Mouse (Mus musculus) kidney, embryonic 16.5 days (tissue): ENCODE data around the gene Fryl. TPM values are rescaled to one million over a fixed set of nuclear protein-coding genes. Genes with fewer than 3 reads are reported as not detected.
A peak's percentile ranks its signal among the peaks of the same experiment; 100 is the strongest.

Experiments
- ATAC-seq: fragments of 200-750 bp; cut with Nextera tagmentation; 2 replicates; pipeline ENCODE4 v1.8.0; 2017; ENCODE audit warnings: moderate TSS enrichment; ENCODE audit not compliant: low FRiP score, low TSS enrichment
- H3K27ac ChIP-seq: fragments of 300-500 bp; sonication (generic); 2 replicates; pipeline ENCODE4 v1.5.1; 2014; ENCODE audit warnings: low read length
- H3K27me3 ChIP-seq: fragments of 300-500 bp; sonication (generic); 2 replicates; pipeline ENCODE4 v1.6.1; 2014; ENCODE audit warnings: low read length, control low read depth, mixed read lengths; ENCODE audit not compliant: insufficient read depth
- H3K36me3 ChIP-seq: fragments of 300-500 bp; sonication (generic); 2 replicates; pipeline ENCODE4 v1.6.1; 2014; ENCODE audit warnings: low read length, control low read depth, mixed read lengths; ENCODE audit not compliant: insufficient read depth
- H3K4me1 ChIP-seq: fragments of 300-500 bp; sonication (generic); 2 replicates; pipeline ENCODE4 v1.6.1; 2014; ENCODE audit warnings: low read length, control low read depth, mixed read lengths; ENCODE audit not compliant: insufficient read depth
- H3K4me2 ChIP-seq: fragments of 300-500 bp; sonication (generic); replicated peaks from 2 replicates; pipeline ENCODE4 v1.6.1; 2014; ENCODE audit warnings: low read depth, low read length
- H3K4me3 ChIP-seq: fragments of 300-500 bp; sonication (generic); 2 replicates; pipeline ENCODE4 v1.5.1; 2014; ENCODE audit warnings: mild to moderate bottlenecking, low read length
- H3K9ac ChIP-seq: fragments of 300-500 bp; sonication (generic); replicated peaks from 2 replicates; pipeline ENCODE4 v1.6.1; 2014; ENCODE audit warnings: low read length
- H3K9me3 ChIP-seq: fragments of 300-500 bp; sonication (generic); 2 replicates; pipeline ENCODE4 v1.6.1; 2016; ENCODE audit warnings: low read length, control low read depth
- WGBS: fragments of 180-500 bp; shearing (Covaris S2); extraction: QIAGEN DNeasy Blood & Tissue Kit; methylation state at CpG from one replicate; pipeline ENCODE4 v1.1.7; 2014; 5-methylcytosine and 5-hydroxymethylcytosine counted together
- polyA plus RNA-seq: library from polyadenylated mRNA; unstranded; fragments of >200 nt; fragmentation: Nextera tagmentation; extraction: Ambion mirVana; gene quantifications from 2 replicates; pipeline ENCODE4 v1.2.1, GENCODE M21; 2015

Gene Fryl
- polyA plus RNA-seq, result 27.9 and 30.1 TPM in 2 replicates

GRCm38 (mm10) chr5:73256352-73257065 is at the start of gene Fryl:
Fryl (minus strand) TSS chr5:73256619.
- peak within 1 kb of the TSS; percentile 71 for H3K4me2 ChIP-seq
- H3K4me3 ChIP-seq, result peak within 1 kb of the TSS; percentile 93
- H3K27ac ChIP-seq, result peak within 1 kb of the TSS; percentile 97
- no peaks in the 10 kb centered on the region for H3K27me3 ChIP-seq
- no peaks in the 10 kb centered on the region for H3K36me3 ChIP-seq
- under 1% methylated on average over 44 of the region's 44 CpGs for WGBS
- peak; percentile 99 for ATAC-seq
- peaks cover 16% of the 10 kb centered on the region for H3K4me1 ChIP-seq
- peak within 1 kb of the TSS; percentile 91 for H3K9ac ChIP-seq
- H3K9me3 ChIP-seq, result no peaks in the 10 kb centered on the region

- H3K4me1 ChIP-seq, result no peaks in the 10 kb centered on the region
- no peak overlapping the region for H3K9ac ChIP-seq
- H3K27me3 ChIP-seq, result no peaks in the 10 kb centered on the region
- H3K9me3 ChIP-seq, result no peaks in the 10 kb centered on the region
- no peak overlapping the region for H3K4me2 ChIP-seq
- no peak overlapping the region for H3K4me3 ChIP-seq
- 85% methylated on average over 12 of the region's 12 CpGs for WGBS
- no peak overlapping the region for H3K27ac ChIP-seq
- peaks cover 62% of the 10 kb centered on the region for H3K36me3 ChIP-seq
- ATAC-seq, result no peak
Measured at GRCm38 (mm10) chr5:73304507-73304906, 48.1 kb upstream of the Fryl start.

GRCm38 (mm10) chr5:73301601-73302307 is 45.3 kb upstream of the Fryl start:
- Histone ChIP-seq H3K4me2 (no peak overlapping the region), H3K4me3 (no peak overlapping the region), H3K9me3 (no peaks in the 10 kb centered on the region), H3K4me1 (no peaks in the 10 kb centered on the region), H3K27me3 (no peaks in the 10 kb centered on the region), H3K27ac (no peak overlapping the region), H3K36me3 (peaks cover 51% of the 10 kb centered on the region), H3K9ac (no peak overlapping the region)
- no peak for ATAC-seq
- 87% methylated on average over 7 of the region's 7 CpGs for WGBS

- 91% methylated on average over 4 of the region's 4 CpGs for WGBS
- Histone ChIP-seq H3K4me3 (no peak overlapping the region), H3K27me3 (no peaks in the 10 kb centered on the region), H3K9me3 (no peaks in the 10 kb centered on the region), H3K4me2 (no peak overlapping the region), H3K9ac (no peak overlapping the region), H3K36me3 (peaks cover 24% of the 10 kb centered on the region), H3K27ac (no peak overlapping the region), H3K4me1 (peaks cover 16% of the 10 kb centered on the region; the same call in 1 of the 2 replicates)
- no peak for ATAC-seq
Measured at GRCm38 (mm10) chr5:73295916-73296315, 39.5 kb upstream of the Fryl start.

- peaks cover 17% of the 10 kb centered on the region for H3K36me3 ChIP-seq
- H3K4me3 ChIP-seq, result no peak overlapping the region
- no peaks in the 10 kb centered on the region for H3K9me3 ChIP-seq
- 95% methylated on average over 7 of the region's 7 CpGs for WGBS
- no peak overlapping the region for H3K27ac ChIP-seq
- ATAC-seq, result no peak
- no peak overlapping the region; the same call in 1 of the 2 replicates for H3K4me2 ChIP-seq
- H3K4me1 ChIP-seq, result peaks cover 16% of the 10 kb centered on the region; the same call in 1 of the 2 replicates
- H3K27me3 ChIP-seq, result no peaks in the 10 kb centered on the region
- H3K9ac ChIP-seq, result no peak overlapping the region
Measured at GRCm38 (mm10) chr5:73295016-73295415, 38.6 kb upstream of the Fryl start.

- peak overlapping the region; percentile 98 for H3K4me3 ChIP-seq
- no peaks in the 10 kb centered on the region for H3K9me3 ChIP-seq
- H3K27me3 ChIP-seq, result no peaks in the 10 kb centered on the region
- peaks cover 13% of the 10 kb centered on the region for H3K36me3 ChIP-seq
- H3K4me2 ChIP-seq, result peak overlapping the region; percentile 82
- peak overlapping the region; percentile 97 for H3K9ac ChIP-seq
- no peak for ATAC-seq
- 11% methylated on average over 8 of the region's 8 CpGs for WGBS
- H3K4me1 ChIP-seq, result peaks cover 16% of the 10 kb centered on the region; the same call in 1 of the 2 replicates
- peak overlapping the region; percentile 95; the same call in 1 of the 2 replicates for H3K27ac ChIP-seq
Measured at GRCm38 (mm10) chr5:73293458-73293827, 37.0 kb upstream of the Fryl start.

GRCm38 (mm10) chr5:73292502-73293457 is 36.4 kb upstream of the Fryl start, which contains the start of gene Ociad1:
Ociad1 (plus strand) TSS chr5:73292784.
- Histone ChIP-seq H3K4me3 (peak within 1 kb of the TSS; percentile 98), H3K27ac (peak within 1 kb of the TSS; percentile 95), H3K27me3 (no peaks in the 10 kb centered on the region), H3K9ac (peak within 1 kb of the TSS; percentile 97), H3K36me3 (peaks cover 10% of the 10 kb centered on the region; the same call in 1 of the 2 replicates), H3K9me3 (no peaks in the 10 kb centered on the region), H3K4me1 (peaks cover 16% of the 10 kb centered on the region; the same call in 1 of the 2 replicates), H3K4me2 (peak within 1 kb of the TSS; percentile 82)
- ATAC-seq, result peak; percentile 98
- WGBS, result under 1% methylated on average over 58 of the region's 58 CpGs

GRCm38 (mm10) chr5:73289900-73290299 is 33.5 kb upstream of the Fryl start:
- Histone ChIP-seq H3K27ac (no peak overlapping the region), H3K4me3 (no peak overlapping the region), H3K9me3 (no peaks in the 10 kb centered on the region), H3K4me2 (no peak overlapping the region), H3K9ac (no peak overlapping the region), H3K4me1 (peaks cover 13% of the 10 kb centered on the region; the same call in 1 of the 2 replicates), H3K36me3 (0 out of 2 replicates have a peak, but pooled peaks cover 2% of the 10 kb centered on the region), H3K27me3 (no peaks in the 10 kb centered on the region)
- no peak for ATAC-seq
- 69% methylated on average over 2 of the region's 2 CpGs for WGBS

GRCm38 (mm10) chr5:73286603-73287002 is 30.2 kb upstream of the Fryl start:
- H3K27ac ChIP-seq, result no peak overlapping the region
- no peaks in the 10 kb centered on the region for H3K9me3 ChIP-seq
- no peak for ATAC-seq
- no peak overlapping the region for H3K4me3 ChIP-seq
- no peaks in the 10 kb centered on the region for H3K27me3 ChIP-seq
- H3K36me3 ChIP-seq, result no peaks in the 10 kb centered on the region
- no peaks in the 10 kb centered on the region for H3K4me1 ChIP-seq
- no peak overlapping the region for H3K9ac ChIP-seq
- WGBS, result 61% methylated on average over 5 of the region's 5 CpGs
- H3K4me2 ChIP-seq, result no peak overlapping the region
